Mouse (Mus musculus): ENCODE results near the gene Bdkrb1. TPM values are rescaled to one million over a fixed set of nuclear protein-coding genes. Genes with fewer than 3 reads are reported as not detected.

Bdkrb1 gene
- not detected in 2 replicates for polyA plus RNA-seq (2015; fragmentation: Nextera tagmentation; extraction: Ambion mirVana)

- WGBS (ENCODE audit: insufficient replicate concordance) = 83% methylated on average over 11 of the region's 11 CpGs
Observed at GRCm38 (mm10) chr12:105602581-105603210, at the start of gene Bdkrb1. Gene Bdkrb1, plus strand, starts transcription at chr12:105603085.

GRCm38 (mm10) chr12:105554151-105554772, 48.6 kb upstream of the Bdkrb1 start:
- H3K4me2 ChIP-seq (ENCODE audit: low read depth, low read length) = no peak overlapping the region
- H3K27me3 ChIP-seq (ENCODE audit: insufficient read depth, low read length) = no peaks in the 10 kb centered on the region
- TF ChIP-seq CTCF (IDR thresholded peaks at IDR 0.05; ENCODE audit: low read depth) (no peak), EP300 (IDR thresholded peaks at IDR 0.05; ENCODE audit: low read depth) (no peak)
- 55% methylated on average over 8 of the region's 8 CpGs for WGBS (ENCODE audit: insufficient replicate concordance)
- H3K36me3 ChIP-seq (replicated peaks; ENCODE audit: insufficient read depth, low read length) = no peaks in the 10 kb centered on the region
- no peaks in the 10 kb centered on the region for H3K9me3 ChIP-seq (ENCODE audit: low read length)
- H3K4me1 ChIP-seq (ENCODE audit: insufficient read depth) = no peaks in the 10 kb centered on the region; the same call in 1 of the 2 replicates
- DNase-seq (no peak), ATAC-seq (no peak)
- no peak overlapping the region for H3K9ac ChIP-seq (replicated peaks)
- no peak overlapping the region for H3K27ac ChIP-seq (ENCODE audit: low read depth)
- no peak overlapping the region for H3K4me3 ChIP-seq (ENCODE audit: low read depth, low read length)

More at GRCm38 (mm10) chr12:105602581-105603210, at the start of gene Bdkrb1:
- Histone ChIP-seq H3K9ac (replicated peaks) (no peak within 1 kb of the TSS), H3K4me1 (ENCODE audit: insufficient read depth) (no peaks in the 10 kb centered on the region), H3K4me2 (ENCODE audit: low read depth, low read length) (no peak within 1 kb of the TSS), H3K27ac (ENCODE audit: low read depth) (no peak within 1 kb of the TSS), H3K27me3 (ENCODE audit: insufficient read depth, low read length) (no peaks in the 10 kb centered on the region), H3K36me3 (replicated peaks; ENCODE audit: insufficient read depth, low read length) (no peaks in the 10 kb centered on the region), H3K4me3 (ENCODE audit: low read depth, low read length) (no peak within 1 kb of the TSS), H3K9me3 (ENCODE audit: low read length) (no peaks in the 10 kb centered on the region)
- ATAC-seq (no peak), DNase-seq (no peak)
- no peak for TF ChIP-seq CTCF (IDR thresholded peaks at IDR 0.05; ENCODE audit: low read depth)
- TF ChIP-seq EP300 (IDR thresholded peaks at IDR 0.05; ENCODE audit: low read depth) = no peak

GRCm38 (mm10) chr12:105555172-105555571, 47.7 kb upstream of the Bdkrb1 start:
- Histone ChIP-seq H3K36me3 (replicated peaks; ENCODE audit: insufficient read depth, low read length) (no peaks in the 10 kb centered on the region), H3K27ac (ENCODE audit: low read depth) (no peak overlapping the region), H3K9me3 (ENCODE audit: low read length) (no peaks in the 10 kb centered on the region), H3K27me3 (ENCODE audit: insufficient read depth, low read length) (no peaks in the 10 kb centered on the region), H3K4me2 (ENCODE audit: low read depth, low read length) (no peak overlapping the region), H3K9ac (replicated peaks) (no peak overlapping the region), H3K4me1 (ENCODE audit: insufficient read depth) (no peaks in the 10 kb centered on the region; the same call in 1 of the 2 replicates), H3K4me3 (ENCODE audit: low read depth, low read length) (no peak overlapping the region)
- no peak for TF ChIP-seq EP300 (IDR thresholded peaks at IDR 0.05; ENCODE audit: low read depth)
- no peak for TF ChIP-seq CTCF (IDR thresholded peaks at IDR 0.05; ENCODE audit: low read depth)
- ATAC-seq (no peak), DNase-seq (no peak)
- 64% methylated on average over 5 of the region's 5 CpGs for WGBS (ENCODE audit: insufficient replicate concordance)

GRCm38 (mm10) chr12:105557250-105557925, 45.5 kb upstream of the Bdkrb1 start:
- H3K27me3 ChIP-seq (ENCODE audit: insufficient read depth, low read length) = peaks cover 5% of the 10 kb centered on the region
- no peak overlapping the region for H3K27ac ChIP-seq (ENCODE audit: low read depth)
- no peak overlapping the region for H3K4me3 ChIP-seq (ENCODE audit: low read depth, low read length)
- no peaks in the 10 kb centered on the region for H3K36me3 ChIP-seq (replicated peaks; ENCODE audit: insufficient read depth, low read length)
- no peak overlapping the region for H3K4me2 ChIP-seq (ENCODE audit: low read depth, low read length)
- 55% methylated on average over 7 of the region's 7 CpGs for WGBS (ENCODE audit: insufficient replicate concordance)
- no peak for DNase-seq
- no peaks in the 10 kb centered on the region for H3K9me3 ChIP-seq (ENCODE audit: low read length)
- no peak overlapping the region for H3K9ac ChIP-seq (replicated peaks)
- no peak for ATAC-seq
- H3K4me1 ChIP-seq (ENCODE audit: insufficient read depth) = no peaks in the 10 kb centered on the region; the same call in 1 of the 2 replicates
- TF ChIP-seq EP300 (IDR thresholded peaks at IDR 0.05; ENCODE audit: low read depth) (no peak), CTCF (IDR thresholded peaks at IDR 0.05; ENCODE audit: low read depth) (no peak)

GRCm38 (mm10) chr12:105561007-105561534, 41.8 kb upstream of the Bdkrb1 start:
- peaks cover 32% of the 10 kb centered on the region for H3K27me3 ChIP-seq (ENCODE audit: insufficient read depth, low read length)
- no peak overlapping the region for H3K9ac ChIP-seq (replicated peaks)
- ATAC-seq = no peak

More at GRCm38 (mm10) chr12:105561007-105561534, 41.8 kb upstream of the Bdkrb1 start:
- Histone ChIP-seq H3K27ac (ENCODE audit: low read depth) (no peak overlapping the region), H3K4me2 (ENCODE audit: low read depth, low read length) (no peak overlapping the region), H3K9me3 (ENCODE audit: low read length) (no peaks in the 10 kb centered on the region), H3K36me3 (replicated peaks; ENCODE audit: insufficient read depth, low read length) (no peaks in the 10 kb centered on the region), H3K4me3 (ENCODE audit: low read depth, low read length) (no peak overlapping the region), H3K4me1 (ENCODE audit: insufficient read depth) (no peaks in the 10 kb centered on the region)
- TF ChIP-seq CTCF (IDR thresholded peaks at IDR 0.05; ENCODE audit: low read depth) = no peak
- no peak for TF ChIP-seq EP300 (IDR thresholded peaks at IDR 0.05; ENCODE audit: low read depth)
- 42% methylated on average over 8 of the region's 8 CpGs for WGBS (ENCODE audit: insufficient replicate concordance)
- no peak for DNase-seq
